Mouse (Mus musculus): Measurements from ENCODE around the gene Scn3a.

Gene Scn3a

GRCm38 (mm10) chr2:65566793-65567787 lies at the start of gene Scn3a:
Gene Scn3a (minus strand): TSS chr2:65567627.
- no peak for DNase-seq (ENCODE audit: low read depth, low spot score)

- no peak for DNase-seq (ENCODE audit: low read depth, low spot score)
Observed at GRCm38 (mm10) chr2:65611887-65612286, 44.5 kb upstream of the Scn3a start.

- DNase-seq (ENCODE audit: low read depth, low spot score), result no peak
Observed at GRCm38 (mm10) chr2:65607813-65608212, 40.4 kb upstream of the Scn3a start.

- DNase-seq (ENCODE audit: low read depth, low spot score), result no peak
Observed at GRCm38 (mm10) chr2:65587679-65588078, 20.3 kb upstream of the Scn3a start.

GRCm38 (mm10) chr2:65567925-65568324 lies 498 bp upstream of the Scn3a start:
- no peak for DNase-seq (ENCODE audit: low read depth, low spot score)

- DNase-seq (ENCODE audit: low read depth, low spot score), result no peak
Observed at GRCm38 (mm10) chr2:65563898-65564297, 3.5 kb downstream of the Scn3a start.

- DNase-seq (ENCODE audit: low read depth, low spot score), result no peak
Observed at GRCm38 (mm10) chr2:65557719-65558118, 9.7 kb downstream of the Scn3a start.

GRCm38 (mm10) chr2:65554662-65555061 lies 12.8 kb downstream of the Scn3a start:
- DNase-seq (ENCODE audit: low read depth, low spot score), result no peak

GRCm38 (mm10) chr2:65553473-65553872 lies 14.0 kb downstream of the Scn3a start:
- no peak for DNase-seq (ENCODE audit: low read depth, low spot score)

GRCm38 (mm10) chr2:65552727-65553126 lies 14.7 kb downstream of the Scn3a start:
- no peak for DNase-seq (ENCODE audit: low read depth, low spot score)

GRCm38 (mm10) chr2:65552222-65552621 lies 15.2 kb downstream of the Scn3a start:
- DNase-seq (ENCODE audit: low read depth, low spot score), result no peak

- DNase-seq (ENCODE audit: low read depth, low spot score), result no peak
Observed at GRCm38 (mm10) chr2:65551736-65552135, 15.7 kb downstream of the Scn3a start.

- DNase-seq (ENCODE audit: low read depth, low spot score), result no peak
Observed at GRCm38 (mm10) chr2:65550564-65550963, 16.9 kb downstream of the Scn3a start.

GRCm38 (mm10) chr2:65548665-65549064 lies 18.8 kb downstream of the Scn3a start:
- DNase-seq (ENCODE audit: low read depth, low spot score), result no peak

GRCm38 (mm10) chr2:65547341-65547740 lies 20.1 kb downstream of the Scn3a start:
- DNase-seq (ENCODE audit: low read depth, low spot score), result no peak

GRCm38 (mm10) chr2:65542906-65543592 lies 24.4 kb downstream of the Scn3a start:
- DNase-seq (ENCODE audit: low read depth, low spot score), result no peak

- DNase-seq (ENCODE audit: low read depth, low spot score), result no peak
Observed at GRCm38 (mm10) chr2:65541781-65542180, 25.6 kb downstream of the Scn3a start.

- DNase-seq (ENCODE audit: low read depth, low spot score), result no peak
Observed at GRCm38 (mm10) chr2:65538436-65538835, 29.0 kb downstream of the Scn3a start.

- DNase-seq (ENCODE audit: low read depth, low spot score), result no peak
Observed at GRCm38 (mm10) chr2:65532127-65532854, 35.1 kb downstream of the Scn3a start.

- DNase-seq (ENCODE audit: low read depth, low spot score), result no peak
Observed at GRCm38 (mm10) chr2:65529148-65529547, 38.3 kb downstream of the Scn3a start.

- no peak for DNase-seq (ENCODE audit: low read depth, low spot score)
Observed at GRCm38 (mm10) chr2:65516703-65517102, 50.7 kb downstream of the Scn3a start.

GRCm38 (mm10) chr2:65508217-65508616 lies 59.2 kb downstream of the Scn3a start:
- DNase-seq (ENCODE audit: low read depth, low spot score), result no peak

Measured in A20 (cell line).